ENCODE assay signal across 8 mouse cellular contexts in genomic region chr9:96506011-96506498, GRCm38 (mm10). TPM values are rescaled to one million over a fixed set of nuclear protein-coding genes. Genes with fewer than 3 reads are reported as not detected.
DNase-seq lines count a peak whose midpoint lies in the region; ATAC-seq lines count a peak whose summit lies in the region.
"Had no signal": no experiment of that assay in that cellular context is flagged by ENCODE, and none has a peak within 500 bp of the region (broad histone marks: within the 10 kb centered on the region; RNA-seq: fewer than 3 reads in every experiment).

No protein-coding gene starts in this region.

- ATAC-seq in embryonic facial prominence, embryonic 14.5 days (ENCODE audit: low read depth), result peak; percentile 88
- ATAC-seq in lung, embryonic 16.5 days (ENCODE audit: low read depth), result peak; percentile 65; the same call in 1 of the 2 replicates

- no peaks in the 10 kb centered on the region for H3K27me3 ChIP-seq in embryonic facial prominence, embryonic 14.5 days (replicated peaks; ENCODE audit: control insufficient read depth, insufficient read depth, low read length)
- H3K27me3 ChIP-seq in lung, embryonic 16.5 days (ENCODE audit: control insufficient read depth, insufficient read depth, low read depth, low read length), result no peaks in the 10 kb centered on the region

- no peaks in the 10 kb centered on the region for H3K9me3 ChIP-seq in embryonic facial prominence, embryonic 14.5 days (ENCODE audit: control insufficient read depth, low read length)
- no peaks in the 10 kb centered on the region for H3K9me3 ChIP-seq in lung, embryonic 16.5 days (ENCODE audit: control insufficient read depth, low read length)

- no peaks in the 10 kb centered on the region for H3K36me3 ChIP-seq in embryonic facial prominence, embryonic 14.5 days (ENCODE audit: control insufficient read depth, insufficient read depth, low read length)
- no peaks in the 10 kb centered on the region for H3K36me3 ChIP-seq in lung, embryonic 16.5 days (ENCODE audit: control insufficient read depth, insufficient read depth, low read length)

- peak; percentile 22 for DNase-seq in urinary bladder, postnatal 14 days (ENCODE audit: low spot score)
- DNase-seq in urinary bladder, postnatal 25 days (ENCODE audit: low spot score), result no peak
- DNase-seq in embryonic facial prominence, embryonic 14.5 days (ENCODE audit: low spot score), result peak; percentile 84
- DNase-seq in kidney, adult 9 months, result peak; percentile 60
- peak; percentile 8 for DNase-seq in right cerebral cortex, postnatal 4 days
- DNase-seq in heart, adult 11 months, result no peak

- H3K4me2 ChIP-seq in embryonic facial prominence, embryonic 14.5 days (ENCODE audit: low read depth, low read length), result peak overlapping the region; percentile 37
- H3K4me2 ChIP-seq in lung, embryonic 16.5 days (ENCODE audit: low read depth, low read length), result 0 out of 2 replicates have a peak overlapping the region, but pooled peaks have one; percentile 7

- WGBS in embryonic facial prominence, embryonic 14.5 days, result 20% methylated on average over 10 of the region's 10 CpGs
- WGBS in lung, embryonic 16.5 days, result 7% methylated on average over 10 of the region's 10 CpGs

- no peak overlapping the region for H3K4me3 ChIP-seq in embryonic facial prominence, embryonic 14.5 days (ENCODE audit: low read depth, low read length)
- H3K4me3 ChIP-seq in lung, embryonic 16.5 days (ENCODE audit: low read length), result no peak overlapping the region
- H3K4me3 ChIP-seq: left cerebral cortex, adult 2 months had no signal

- H3K27ac ChIP-seq in embryonic facial prominence, embryonic 14.5 days (replicated peaks; ENCODE audit: low read depth, low read length), result peak overlapping the region; percentile 30; the same call in 1 of the 2 replicates
- no peak overlapping the region for H3K27ac ChIP-seq in lung, embryonic 16.5 days (ENCODE audit: low read length)
- H3K27ac ChIP-seq: left cerebral cortex, adult 2 months had no signal

- H3K4me1 ChIP-seq in embryonic facial prominence, embryonic 14.5 days (ENCODE audit: control insufficient read depth, insufficient read depth, low read length), result peaks cover 3% of the 10 kb centered on the region
- H3K4me1 ChIP-seq in lung, embryonic 16.5 days (replicated peaks; ENCODE audit: control insufficient read depth, insufficient read depth, low read length), result peaks cover 4% of the 10 kb centered on the region

- no peak overlapping the region for H3K9ac ChIP-seq in embryonic facial prominence, embryonic 14.5 days (ENCODE audit: low read depth, low read length)
- H3K9ac ChIP-seq in lung, embryonic 16.5 days (ENCODE audit: low read length), result no peak overlapping the region

RNA-seq across cellular contexts. Expression of gene Gm28729, which starts 19.0 kb away (rescaled TPM):
- polyA plus RNA-seq in embryonic facial prominence, embryonic 14.5 days (2014; fragmentation: Nextera tagmentation; extraction: Ambion mirVana), result 0.13 and 0.64 TPM in 2 replicates
- polyA plus RNA-seq in lung, embryonic 16.5 days (2015; fragmentation: Nextera tagmentation; extraction: Ambion mirVana), result 1.7 and 2.0 TPM in 2 replicates

RNA-seq across cellular contexts. Expression of gene Rnf7, which starts 27.6 kb away (rescaled TPM):
- polyA plus RNA-seq in embryonic facial prominence, embryonic 14.5 days (2014; fragmentation: Nextera tagmentation; extraction: Ambion mirVana), result 273 and 278 TPM in 2 replicates
- 189 and 195 TPM in 2 replicates for polyA plus RNA-seq in lung, embryonic 16.5 days (2015; fragmentation: Nextera tagmentation; extraction: Ambion mirVana)

Comparison
In these comparisons a context has a peak if more than half of its experiments do, and no peak if none do; other contexts are left out.
1. DNase-seq: peak in urinary bladder, postnatal 14 days (single experiment), embryonic facial prominence, embryonic 14.5 days (single experiment), kidney, adult 9 months (single experiment) and right cerebral cortex, postnatal 4 days (single experiment); none in urinary bladder, postnatal 25 days (single experiment) and heart, adult 11 months (single experiment).